Mouse (Mus musculus): ENCODE results near the gene Pde1c. TPM values are rescaled to one million over a fixed set of nuclear protein-coding genes. Genes with fewer than 3 reads are reported as not detected.
A peak's percentile ranks its signal among the peaks of the same experiment; 100 is the strongest.

The Pde1c gene
- polyA plus RNA-seq, 2 experiments: 0.45 to 0.46 TPM

- Histone ChIP-seq H3K9me3 (ENCODE audit: control insufficient read depth, low read length) (no peaks in the 10 kb centered on the region), H3K27me3 (ENCODE audit: control insufficient read depth, insufficient read depth, low read length) (no peaks in the 10 kb centered on the region), H3K27ac (no peak overlapping the region), H3K36me3 (replicated peaks; ENCODE audit: control insufficient read depth, insufficient read depth, low read depth) (no peaks in the 10 kb centered on the region), H3K4me2 (ENCODE audit: low read depth) (no peak overlapping the region), H3K9ac (replicated peaks) (no peak overlapping the region), H3K4me1 (replicated peaks; ENCODE audit: control insufficient read depth in 2 of 2, insufficient read depth in 2 of 2, low read length in 1 of 2) (no peaks in the 10 kb centered on the region), H3K4me3 (ENCODE audit: insufficient read depth in 1 of 2, low read depth in 2 of 2, low read length in 2 of 2) (no peak overlapping the region)
- no peak for ATAC-seq (ENCODE audit: insufficient read depth)
- no peak for DNase-seq (ENCODE audit: low read depth in 3 of 3, low spot score in 3 of 3)
- no peak for TF ChIP-seq EP300 (IDR thresholded peaks at IDR 0.05; ENCODE audit: low read depth)
- TF ChIP-seq CTCF (IDR thresholded peaks at IDR 0.05; ENCODE audit: low read depth): peak; percentile 56
- WGBS (ENCODE audit: insufficient replicate concordance): 44% methylated on average over 6 of the region's 6 CpGs
These were observed 92.3 kb downstream of the Pde1c start for GRCm38 (mm10) chr6:56476581-56476980.

- ATAC-seq (ENCODE audit: insufficient read depth): no peak
These were observed 110.8 kb downstream of the Pde1c start for GRCm38 (mm10) chr6:56458098-56458497.

GRCm38 (mm10) chr6:56447917-56448316 is 121.0 kb downstream of the Pde1c start:
- no peak for DNase-seq (ENCODE audit: low read depth in 3 of 3, low spot score in 3 of 3)
- 13% methylated on average over 2 of the region's 2 CpGs for WGBS (ENCODE audit: insufficient replicate concordance)
- Histone ChIP-seq H3K9ac (replicated peaks) (no peak overlapping the region), H3K4me1 (replicated peaks; ENCODE audit: control insufficient read depth in 2 of 2, insufficient read depth in 2 of 2, low read length in 1 of 2) (no peaks in the 10 kb centered on the region), H3K36me3 (replicated peaks; ENCODE audit: control insufficient read depth, insufficient read depth, low read depth) (no peaks in the 10 kb centered on the region), H3K4me2 (ENCODE audit: low read depth) (no peak overlapping the region), H3K9me3 (ENCODE audit: control insufficient read depth, low read length) (no peaks in the 10 kb centered on the region), H3K27me3 (ENCODE audit: control insufficient read depth, insufficient read depth, low read length) (no peaks in the 10 kb centered on the region), H3K27ac (no peak overlapping the region), H3K4me3 (ENCODE audit: insufficient read depth in 1 of 2, low read depth in 2 of 2, low read length in 2 of 2) (no peak overlapping the region)
- TF ChIP-seq EP300 (IDR thresholded peaks at IDR 0.05; ENCODE audit: low read depth) (no peak), CTCF (IDR thresholded peaks at IDR 0.05; ENCODE audit: low read depth) (no peak)
- no peak for ATAC-seq (ENCODE audit: insufficient read depth)

More at GRCm38 (mm10) chr6:56458098-56458497, 110.8 kb downstream of the Pde1c start:
- no peaks in the 10 kb centered on the region for H3K9me3 ChIP-seq (ENCODE audit: control insufficient read depth, low read length)
- no peaks in the 10 kb centered on the region for H3K36me3 ChIP-seq (replicated peaks; ENCODE audit: control insufficient read depth, insufficient read depth, low read depth)
- H3K4me1 ChIP-seq (replicated peaks; ENCODE audit: control insufficient read depth in 2 of 2, insufficient read depth in 2 of 2, low read length in 1 of 2): no peaks in the 10 kb centered on the region
- peak; percentile 58 for TF ChIP-seq CTCF (IDR thresholded peaks at IDR 0.05; ENCODE audit: low read depth)
- TF ChIP-seq EP300 (IDR thresholded peaks at IDR 0.05; ENCODE audit: low read depth): no peak
- H3K9ac ChIP-seq (replicated peaks): no peak overlapping the region
- 31% methylated on average over 3 of the region's 3 CpGs for WGBS (ENCODE audit: insufficient replicate concordance)
- no peak overlapping the region for H3K27ac ChIP-seq
- no peak for DNase-seq (ENCODE audit: low read depth in 3 of 3, low spot score in 3 of 3)
- no peak overlapping the region for H3K4me2 ChIP-seq (ENCODE audit: low read depth)
- no peak overlapping the region for H3K4me3 ChIP-seq (ENCODE audit: insufficient read depth in 1 of 2, low read depth in 2 of 2, low read length in 2 of 2)
- no peaks in the 10 kb centered on the region for H3K27me3 ChIP-seq (ENCODE audit: control insufficient read depth, insufficient read depth, low read length)

- DNase-seq (ENCODE audit: low read depth in 3 of 3, low spot score in 3 of 3) (no peak), ATAC-seq (ENCODE audit: insufficient read depth) (no peak)
- TF ChIP-seq CTCF (IDR thresholded peaks at IDR 0.05; ENCODE audit: low read depth): no peak
- Histone ChIP-seq H3K4me1 (replicated peaks; ENCODE audit: control insufficient read depth in 2 of 2, insufficient read depth in 2 of 2, low read length in 1 of 2) (no peaks in the 10 kb centered on the region), H3K27ac (no peak overlapping the region), H3K4me3 (ENCODE audit: insufficient read depth in 1 of 2, low read depth in 2 of 2, low read length in 2 of 2) (no peak overlapping the region), H3K27me3 (ENCODE audit: control insufficient read depth, insufficient read depth, low read length) (no peaks in the 10 kb centered on the region), H3K4me2 (ENCODE audit: low read depth) (no peak overlapping the region), H3K9ac (replicated peaks) (no peak overlapping the region), H3K36me3 (replicated peaks; ENCODE audit: control insufficient read depth, insufficient read depth, low read depth) (no peaks in the 10 kb centered on the region), H3K9me3 (ENCODE audit: control insufficient read depth, low read length) (no peaks in the 10 kb centered on the region)
- WGBS (ENCODE audit: insufficient replicate concordance): 69% methylated on average over 4 of the region's 4 CpGs
These were observed 127.4 kb downstream of the Pde1c start for GRCm38 (mm10) chr6:56441501-56441900.

GRCm38 (mm10) chr6:56425846-56426245 is 143.1 kb downstream of the Pde1c start:
- no peak for ATAC-seq (ENCODE audit: insufficient read depth)
- H3K27ac ChIP-seq: no peak overlapping the region
- no peak overlapping the region for H3K4me2 ChIP-seq (ENCODE audit: low read depth)
- no peak for TF ChIP-seq EP300 (IDR thresholded peaks at IDR 0.05; ENCODE audit: low read depth)
- no peak for TF ChIP-seq CTCF (IDR thresholded peaks at IDR 0.05; ENCODE audit: low read depth)
- no peaks in the 10 kb centered on the region for H3K9me3 ChIP-seq (ENCODE audit: control insufficient read depth, low read length)
- H3K36me3 ChIP-seq (replicated peaks; ENCODE audit: control insufficient read depth, insufficient read depth, low read depth): no peaks in the 10 kb centered on the region
- WGBS (ENCODE audit: insufficient replicate concordance): 68% methylated on average over 5 of the region's 5 CpGs
- no peaks in the 10 kb centered on the region for H3K27me3 ChIP-seq (ENCODE audit: control insufficient read depth, insufficient read depth, low read length)
- no peak overlapping the region for H3K4me3 ChIP-seq (ENCODE audit: insufficient read depth in 1 of 2, low read depth in 2 of 2, low read length in 2 of 2)
- H3K9ac ChIP-seq (replicated peaks): no peak overlapping the region
- no peak for DNase-seq (ENCODE audit: low read depth in 3 of 3, low spot score in 3 of 3)
- H3K4me1 ChIP-seq (replicated peaks; ENCODE audit: control insufficient read depth in 2 of 2, insufficient read depth in 2 of 2, low read length in 1 of 2): no peaks in the 10 kb centered on the region
